Mouse (Mus musculus) hindbrain, embryonic 11.5 days (tissue): ENCODE data around the gene 4931406P16Rik. TPM values are rescaled to one million over a fixed set of nuclear protein-coding genes. Genes with fewer than 3 reads are reported as not detected.

ENCODE experiments used
- ATAC-seq: fragments of 200-750 bp; cut with Nextera tagmentation; 2 replicates; pipeline ENCODE4 v1.8.0; 2017; ENCODE audit warnings: mild to moderate bottlenecking, moderate TSS enrichment, moderate library complexity; ENCODE audit not compliant: low FRiP score
- DNase-seq: peaks from one replicate; pipeline ENCODE4 v3.0.0-alpha.2; 2015; ENCODE audit warnings: low spot score
- H3K27ac ChIP-seq: fragments of 300-500 bp; sonication (generic); 2 replicates; pipeline ENCODE4 v1.5.1; 2014; ENCODE audit warnings: mild to moderate bottlenecking, low read depth, low read length
- H3K27me3 ChIP-seq: fragments of 300-500 bp; sonication (generic); 2 replicates; pipeline ENCODE4 v1.6.1; 2014; ENCODE audit warnings: mild to moderate bottlenecking, low read length, moderate library complexity, mixed read lengths; ENCODE audit not compliant: control insufficient read depth, insufficient read depth
- H3K36me3 ChIP-seq: fragments of 300-500 bp; sonication (generic); 2 replicates; pipeline ENCODE4 v1.6.1; 2014; ENCODE audit warnings: mild to moderate bottlenecking, low read length, moderate library complexity, mixed read lengths; ENCODE audit not compliant: control insufficient read depth, insufficient read depth
- H3K4me1 ChIP-seq: fragments of 300-500 bp; sonication (generic); replicated peaks from 2 replicates; pipeline ENCODE4 v1.6.1; 2014; ENCODE audit warnings: low read length, mixed read lengths; ENCODE audit not compliant: control insufficient read depth, insufficient read depth
- H3K4me2 ChIP-seq: fragments of 300-500 bp; sonication (generic); replicated peaks from 2 replicates; pipeline ENCODE4 v1.6.1; 2014; ENCODE audit warnings: mild to moderate bottlenecking, low read depth, low read length
- H3K4me3 ChIP-seq: fragments of 300-500 bp; sonication (generic); 2 replicates; pipeline ENCODE4 v1.5.1; 2014; ENCODE audit warnings: low read depth, low read length
- H3K9ac ChIP-seq: fragments of 300-500 bp; sonication (generic); 2 replicates; pipeline ENCODE4 v1.6.1; 2014; ENCODE audit warnings: low read depth, low read length
- H3K9me3 ChIP-seq: fragments of 300-500 bp; sonication (generic); 2 replicates; pipeline ENCODE4 v1.6.1; 2016; ENCODE audit warnings: low read length; ENCODE audit not compliant: control insufficient read depth
- WGBS: fragments of 180-500 bp; shearing (Covaris S2); extraction: QIAGEN DNeasy Blood & Tissue Kit; methylation state at CpG from one replicate; pipeline ENCODE4 v1.1.7; 2014; 5-methylcytosine and 5-hydroxymethylcytosine counted together
- polyA plus RNA-seq: library from polyadenylated mRNA; unstranded; fragments of >200 nt; fragmentation: Nextera tagmentation; extraction: Ambion mirVana; gene quantifications from 2 replicates; pipeline ENCODE4 v1.2.1, GENCODE M21; 2014

Gene 4931406P16Rik
- polyA plus RNA-seq, 1 experiment from 2014 or later, result 40.3 TPM

- H3K27ac ChIP-seq, result no peak overlapping the region
Measured at GRCm38 (mm10) chr7:34321119-34321518, 7.8 kb upstream of the 4931406P16Rik start.

GRCm38 (mm10) chr7:34319957-34320356, 6.6 kb upstream of the 4931406P16Rik start:
- no peak overlapping the region for H3K27ac ChIP-seq
- H3K9me3 ChIP-seq, result no peaks in the 10 kb centered on the region
- no peak overlapping the region for H3K4me2 ChIP-seq
- H3K4me1 ChIP-seq, result no peaks in the 10 kb centered on the region
- no peak overlapping the region for H3K4me3 ChIP-seq
- no peak overlapping the region for H3K9ac ChIP-seq
- 35% methylated on average over 3 of the region's 3 CpGs for WGBS
- DNase-seq (no peak), ATAC-seq (no peak)
- H3K36me3 ChIP-seq, result no peaks in the 10 kb centered on the region
- no peaks in the 10 kb centered on the region for H3K27me3 ChIP-seq

More at GRCm38 (mm10) chr7:34321119-34321518, 7.8 kb upstream of the 4931406P16Rik start:
- no peak overlapping the region for H3K9ac ChIP-seq
- no peaks in the 10 kb centered on the region for H3K9me3 ChIP-seq
- no peak for DNase-seq
- H3K4me1 ChIP-seq, result no peaks in the 10 kb centered on the region
- no peak overlapping the region for H3K4me3 ChIP-seq
- H3K4me2 ChIP-seq, result no peak overlapping the region
- ATAC-seq, result no peak
- WGBS, result 82% methylated on average over 5 of the region's 5 CpGs
- no peaks in the 10 kb centered on the region for H3K27me3 ChIP-seq
- no peaks in the 10 kb centered on the region for H3K36me3 ChIP-seq

GRCm38 (mm10) chr7:34319123-34319522, 5.8 kb upstream of the 4931406P16Rik start:
- Histone ChIP-seq H3K4me3 (no peak overlapping the region), H3K4me2 (no peak overlapping the region), H3K4me1 (no peaks in the 10 kb centered on the region), H3K36me3 (no peaks in the 10 kb centered on the region), H3K27ac (no peak overlapping the region), H3K9ac (no peak overlapping the region), H3K27me3 (no peaks in the 10 kb centered on the region), H3K9me3 (no peaks in the 10 kb centered on the region)
- no peak for ATAC-seq
- no peak for DNase-seq
- WGBS, result 95% methylated on average over 2 of the region's 2 CpGs

GRCm38 (mm10) chr7:34317901-34318476, 4.6 kb upstream of the 4931406P16Rik start:
- Histone ChIP-seq H3K36me3 (no peaks in the 10 kb centered on the region), H3K27ac (no peak overlapping the region), H3K4me3 (no peak overlapping the region), H3K4me2 (no peak overlapping the region), H3K4me1 (no peaks in the 10 kb centered on the region), H3K9ac (no peak overlapping the region), H3K9me3 (no peaks in the 10 kb centered on the region), H3K27me3 (no peaks in the 10 kb centered on the region)
- 70% methylated on average over 7 of the region's 7 CpGs for WGBS
- DNase-seq, result no peak
- no peak for ATAC-seq

GRCm38 (mm10) chr7:34312786-34313442, 437 bp downstream of the 4931406P16Rik start:
- ATAC-seq, result peak; percentile 88
- Histone ChIP-seq H3K4me3 (peak overlapping the region; percentile 92), H3K27ac (peak overlapping the region; percentile 85), H3K9me3 (no peaks in the 10 kb centered on the region), H3K9ac (peak overlapping the region; percentile 80), H3K4me1 (no peaks in the 10 kb centered on the region), H3K27me3 (no peaks in the 10 kb centered on the region), H3K36me3 (no peaks in the 10 kb centered on the region), H3K4me2 (peak overlapping the region; percentile 66)
- under 1% methylated on average over 45 of the region's 73 CpGs for WGBS
- no peak for DNase-seq

- H3K27me3 ChIP-seq, result no peaks in the 10 kb centered on the region
- WGBS, result 90% methylated on average over 5 of the region's 5 CpGs
- H3K9ac ChIP-seq, result no peak overlapping the region
- H3K9me3 ChIP-seq, result no peaks in the 10 kb centered on the region
- ATAC-seq (no peak), DNase-seq (no peak)
- H3K4me1 ChIP-seq, result no peaks in the 10 kb centered on the region
- H3K4me3 ChIP-seq, result no peak overlapping the region
- H3K36me3 ChIP-seq, result no peaks in the 10 kb centered on the region
- H3K4me2 ChIP-seq, result no peak overlapping the region
- no peak overlapping the region for H3K27ac ChIP-seq
Measured at GRCm38 (mm10) chr7:34309186-34309764, 4.1 kb downstream of the 4931406P16Rik start.

- 83% methylated on average over 5 of the region's 5 CpGs for WGBS
Measured at GRCm38 (mm10) chr7:34308586-34308985, 4.8 kb downstream of the 4931406P16Rik start.

GRCm38 (mm10) chr7:34305454-34305853, 7.9 kb downstream of the 4931406P16Rik start:
- Histone ChIP-seq H3K27ac (no peak overlapping the region), H3K9me3 (no peaks in the 10 kb centered on the region), H3K4me3 (no peak overlapping the region), H3K9ac (no peak overlapping the region), H3K4me2 (no peak overlapping the region), H3K4me1 (no peaks in the 10 kb centered on the region), H3K36me3 (no peaks in the 10 kb centered on the region), H3K27me3 (no peaks in the 10 kb centered on the region)
- ATAC-seq (no peak), DNase-seq (no peak)
- WGBS, result 80% methylated on average over 4 of the region's 4 CpGs

More at GRCm38 (mm10) chr7:34308586-34308985, 4.8 kb downstream of the 4931406P16Rik start:
- no peaks in the 10 kb centered on the region for H3K9me3 ChIP-seq
- H3K36me3 ChIP-seq, result no peaks in the 10 kb centered on the region
- H3K27me3 ChIP-seq, result no peaks in the 10 kb centered on the region
- H3K4me2 ChIP-seq, result no peak overlapping the region
- H3K27ac ChIP-seq, result no peak overlapping the region
- no peak for ATAC-seq
- no peak for DNase-seq
- no peaks in the 10 kb centered on the region for H3K4me1 ChIP-seq
- no peak overlapping the region for H3K4me3 ChIP-seq
- no peak overlapping the region for H3K9ac ChIP-seq

GRCm38 (mm10) chr7:34302651-34303050, 10.7 kb downstream of the 4931406P16Rik start:
- Histone ChIP-seq H3K36me3 (no peaks in the 10 kb centered on the region), H3K4me2 (no peak overlapping the region), H3K27ac (no peak overlapping the region), H3K4me1 (no peaks in the 10 kb centered on the region), H3K9me3 (no peaks in the 10 kb centered on the region), H3K27me3 (no peaks in the 10 kb centered on the region), H3K9ac (no peak overlapping the region), H3K4me3 (no peak overlapping the region)
- 94% methylated on average over 1 of the region's 1 CpGs for WGBS
- DNase-seq (no peak), ATAC-seq (no peak)
